Mouse (Mus musculus) right cerebral cortex, postnatal 10 days (tissue): ENCODE measurements around the gene Tmem213.

Source experiments
- DNase-seq, 2 experiments: peaks; one replicate each; pipeline ENCODE4 v3.0.0; 2021; ENCODE audit warnings: low spot score in 2 of 2

Tmem213 gene

DNA sequence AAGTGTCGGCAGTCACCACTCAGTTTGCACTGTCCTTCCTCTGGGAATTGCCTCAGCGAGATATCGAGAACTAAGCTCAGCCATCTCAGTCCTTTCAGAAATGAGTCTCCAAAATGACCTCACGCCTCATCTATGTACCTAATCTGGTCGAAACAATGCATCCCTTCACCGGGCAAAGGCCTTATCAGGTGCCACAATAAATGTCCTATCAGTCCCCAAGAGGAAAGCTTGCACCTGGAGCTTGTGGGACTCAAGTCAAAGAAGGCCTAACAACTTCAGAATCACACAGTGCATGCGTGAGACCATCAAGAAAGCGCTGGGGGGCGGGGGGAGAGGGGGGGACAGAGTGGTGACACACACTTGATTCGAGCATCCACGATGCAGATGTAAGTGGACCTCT lies 43.2 kb downstream of the Tmem213 start:
- no peak for DNase-seq

DNA sequence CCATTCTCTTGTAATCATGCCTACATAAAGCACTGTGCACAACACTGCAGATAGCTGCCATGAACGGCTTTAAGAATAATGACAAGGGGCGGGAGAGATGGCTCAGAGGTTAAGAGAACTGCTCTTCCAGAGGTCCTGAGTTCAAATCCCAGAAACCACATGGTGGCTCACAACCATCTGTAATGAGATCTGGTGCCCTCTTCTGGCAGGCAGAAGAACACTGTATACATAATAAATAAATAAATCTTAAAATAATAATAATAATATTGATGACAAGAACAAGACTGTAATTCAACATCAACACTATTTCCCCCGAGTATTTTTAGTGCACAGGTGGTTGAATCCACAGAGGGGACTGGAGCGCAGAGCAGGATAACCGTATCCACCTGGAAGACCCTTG lies 47.1 kb downstream of the Tmem213 start:
- no peak for DNase-seq

- no peak for DNase-seq
Measured at GRCm38 (mm10) chr6:38157925-38158324, 48.9 kb downstream of the Tmem213 start.

DNA sequence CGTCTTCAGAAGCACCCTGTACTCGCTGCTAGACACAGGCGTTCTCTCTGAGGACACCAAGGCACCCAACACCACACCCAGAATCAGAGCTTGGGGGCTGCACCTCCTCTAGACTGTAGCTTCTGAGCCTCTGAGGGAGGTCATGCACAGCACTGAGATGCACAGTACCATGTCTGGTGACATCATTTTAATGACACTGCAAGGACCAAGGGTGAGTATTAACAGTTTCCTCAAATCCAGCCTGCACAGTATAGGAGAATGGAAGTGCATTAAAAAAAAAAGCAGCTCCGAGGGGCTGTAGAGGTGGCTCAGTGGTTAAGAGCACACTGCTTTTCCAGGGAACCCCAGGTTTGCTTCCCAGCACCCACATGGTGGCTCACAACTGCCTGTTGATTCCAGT lies 50.5 kb downstream of the Tmem213 start:
- DNase-seq = no peak

GRCm38 (mm10) chr6:38160102-38160501 lies 51.0 kb downstream of the Tmem213 start:
- DNase-seq = peak; percentile 89

DNA sequence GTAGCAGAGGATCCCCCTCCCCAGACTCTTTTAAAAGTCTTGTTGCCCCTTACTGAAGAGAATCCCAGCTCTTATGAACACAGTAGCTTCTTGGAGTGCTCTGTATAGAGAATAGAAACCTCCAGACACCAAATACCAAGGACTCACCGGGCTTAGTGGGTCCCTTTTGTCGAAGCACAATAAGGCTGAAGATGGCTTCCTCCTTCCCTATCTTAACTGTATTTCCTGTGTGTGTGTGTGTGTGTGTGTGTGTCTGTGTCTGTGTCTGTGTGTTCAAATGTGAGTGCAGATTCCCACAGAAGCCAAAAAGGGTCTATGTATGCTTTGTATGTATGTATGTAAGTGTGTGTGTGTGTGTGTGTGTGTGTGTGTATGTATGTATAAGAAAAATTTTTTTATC lies 51.5 kb downstream of the Tmem213 start:
- no peak for DNase-seq

GRCm38 (mm10) chr6:38162825-38163504 lies 53.9 kb downstream of the Tmem213 start:
- no peak for DNase-seq

DNA sequence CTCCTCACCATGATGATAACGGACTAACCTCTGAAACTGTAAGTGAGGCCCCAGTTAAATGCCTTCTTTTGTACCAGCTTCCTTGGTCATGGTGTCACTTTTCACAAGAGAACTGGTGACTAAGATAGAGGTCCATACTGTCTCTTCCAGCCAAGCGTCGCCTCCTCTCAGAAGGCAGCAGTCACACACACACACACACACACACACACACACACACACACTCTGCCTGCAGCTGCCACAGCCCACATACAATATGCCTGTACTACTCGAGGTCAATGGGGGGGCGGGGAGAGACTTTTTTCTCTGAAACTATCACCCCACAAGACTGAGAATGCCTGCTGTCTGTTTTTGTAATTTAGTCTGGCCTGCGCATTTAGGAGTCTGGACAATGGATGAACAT lies 55.6 kb downstream of the Tmem213 start:
- no peak for DNase-seq

GRCm38 (mm10) chr6:38165385-38165784 lies 56.3 kb downstream of the Tmem213 start:
- no peak for DNase-seq
